Mouse (Mus musculus) gastrocnemius, adult 8-10 months (tissue): ENCODE data around the gene Tbx20. TPM values are rescaled to one million over a fixed set of nuclear protein-coding genes. Genes with fewer than 3 reads are reported as not detected.

Experiments
- DNase-seq, 2 experiments: peaks; one replicate each; pipeline ENCODE4 v3.0.0; 2022; ENCODE audit warnings: low spot score in 2 of 2
- total RNA-seq, 4 experiments: library from RNA; stranded (reverse); gene quantifications; 2 replicates each; pipeline ENCODE4 v1.2.4; 2022

The Tbx20 gene
- total RNA-seq, 4 experiments from 2014 or later = not detected

DNA sequence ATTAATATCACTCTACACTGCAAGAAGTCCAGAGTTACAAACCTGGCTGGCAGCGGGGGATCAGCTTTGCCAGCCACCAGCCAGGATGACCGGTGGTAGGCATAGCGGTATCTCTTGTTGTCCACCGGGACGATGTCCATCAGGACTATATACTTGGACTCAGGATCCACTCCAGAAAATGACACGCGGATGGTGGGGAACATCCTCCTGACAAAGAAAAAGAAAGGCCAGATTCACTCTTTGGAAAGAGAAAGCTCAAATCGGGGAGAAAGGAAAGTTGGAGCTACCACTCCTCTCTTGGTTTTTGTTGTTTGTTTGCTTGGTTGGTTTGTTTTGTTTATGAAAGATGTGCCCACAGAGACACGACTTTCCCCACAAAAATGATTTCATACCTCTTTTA, 4.5 kb downstream of the Tbx20 start:
- DNase-seq = no peak

DNA sequence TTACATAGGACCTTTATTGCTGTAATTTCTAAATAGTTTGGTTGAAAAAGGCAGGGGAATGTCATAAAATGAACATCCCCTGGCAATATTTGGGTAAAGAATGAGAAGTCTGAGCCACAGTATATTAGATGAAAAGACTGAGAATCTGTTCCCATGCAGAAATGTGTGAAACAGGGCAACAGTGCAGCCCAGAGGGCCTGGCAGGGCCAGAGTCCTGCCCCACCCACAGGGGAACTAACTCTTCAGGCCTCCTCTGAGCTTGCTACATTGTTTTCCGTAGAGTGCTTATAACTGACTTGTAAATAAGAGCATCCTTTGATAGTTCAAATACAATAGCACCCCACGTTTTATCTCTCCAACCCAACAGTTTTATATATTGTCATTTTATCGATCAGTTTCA, 7.0 kb downstream of the Tbx20 start:
- DNase-seq = no peak

DNA sequence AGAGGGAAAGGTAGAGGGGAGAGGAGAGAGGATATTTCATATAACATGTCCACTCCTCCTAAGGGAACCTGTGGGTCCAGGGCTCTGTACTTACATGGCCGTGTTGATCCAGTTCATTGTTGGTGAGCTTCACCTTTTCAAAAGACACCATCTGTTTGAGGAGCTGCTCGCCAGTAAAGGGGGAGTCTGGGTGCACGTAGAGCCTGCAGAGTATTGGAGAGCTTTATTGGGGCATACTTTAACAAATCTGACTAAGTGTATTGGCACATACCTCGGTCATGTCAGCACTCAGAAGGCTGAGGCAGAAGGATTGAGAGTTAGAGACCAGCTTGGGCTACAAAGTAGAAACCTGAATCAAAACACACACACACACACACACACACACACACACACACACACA, 8.5 kb downstream of the Tbx20 start:
- no peak for DNase-seq

DNA sequence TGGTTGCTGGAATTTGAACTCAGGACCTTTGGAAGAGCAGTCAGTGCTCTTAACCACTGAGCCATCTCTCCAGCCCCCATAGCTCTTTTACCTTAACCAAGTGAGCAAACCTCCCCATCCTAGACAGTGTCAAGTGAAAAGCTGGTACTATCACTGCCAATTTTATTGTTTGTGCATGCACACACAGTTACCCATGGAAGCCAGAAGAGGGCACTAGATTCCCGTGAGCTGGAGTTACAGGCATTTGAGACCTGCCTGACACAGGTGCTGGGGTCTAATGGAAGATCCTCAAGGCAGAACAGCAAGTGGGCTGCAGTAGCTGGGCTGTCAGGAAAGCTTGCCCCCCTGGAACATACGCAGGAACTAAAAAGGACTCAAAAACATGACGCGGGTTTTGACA, 13.6 kb downstream of the Tbx20 start:
- DNase-seq = no peak

DNA sequence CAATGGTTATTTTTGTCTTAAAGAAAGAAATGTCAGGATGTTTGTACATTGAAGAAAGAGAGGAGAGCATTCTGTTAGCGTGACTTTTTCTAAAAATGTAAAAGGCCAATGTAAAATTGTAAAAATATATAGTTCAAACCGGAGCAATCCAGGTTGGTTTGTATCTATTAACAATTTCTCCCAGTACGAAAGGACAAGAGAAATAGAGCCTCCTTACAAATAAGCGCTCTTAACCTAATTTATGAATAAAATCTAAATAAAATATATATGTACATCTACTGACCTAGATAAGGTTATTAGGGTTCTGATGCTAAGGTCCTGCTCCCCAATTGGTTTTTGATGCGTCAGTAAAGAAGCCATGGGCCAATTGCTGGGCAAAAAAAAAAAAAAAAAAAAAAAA, 29.1 kb downstream of the Tbx20 start:
- no peak for DNase-seq

DNA sequence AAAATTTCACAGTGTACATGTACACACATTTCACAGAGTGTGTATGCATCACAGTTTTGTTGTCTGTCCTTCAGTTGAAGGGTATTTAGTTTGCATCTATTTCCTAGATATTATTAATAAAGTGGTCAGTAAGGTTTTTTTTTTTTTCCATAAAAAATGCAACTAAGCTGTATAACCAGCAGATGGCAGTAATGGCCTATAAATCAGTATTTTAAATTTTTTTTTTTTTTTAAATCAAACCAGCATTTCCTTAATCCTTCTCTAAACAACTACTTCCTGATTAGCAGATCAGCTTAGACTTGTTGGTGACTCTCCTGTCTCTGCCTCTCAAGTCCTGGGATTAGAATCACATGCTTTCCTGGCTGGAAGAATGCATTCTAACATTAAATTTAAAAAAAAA, 72.9 kb downstream of the Tbx20 start:
- DNase-seq = no peak

DNA sequence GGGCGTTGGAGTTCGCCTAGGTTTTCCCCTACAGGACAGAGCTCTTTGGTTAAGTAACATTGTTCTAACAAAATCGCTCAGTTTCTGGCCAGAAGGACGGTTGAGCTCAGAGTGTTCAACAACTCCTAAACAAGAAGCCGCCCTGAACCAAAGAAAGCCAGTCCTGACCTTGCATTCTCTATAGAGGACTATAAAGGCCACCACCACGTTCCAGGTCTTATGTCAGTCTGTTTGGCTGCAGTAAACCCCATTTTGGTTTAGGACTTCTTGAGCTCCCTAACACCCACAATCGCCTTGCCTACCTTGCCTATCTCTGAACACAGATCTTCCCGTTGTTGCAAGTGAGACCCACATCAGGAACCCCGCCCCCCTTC, 77.7 kb downstream of the Tbx20 start:
- DNase-seq = no peak

DNA sequence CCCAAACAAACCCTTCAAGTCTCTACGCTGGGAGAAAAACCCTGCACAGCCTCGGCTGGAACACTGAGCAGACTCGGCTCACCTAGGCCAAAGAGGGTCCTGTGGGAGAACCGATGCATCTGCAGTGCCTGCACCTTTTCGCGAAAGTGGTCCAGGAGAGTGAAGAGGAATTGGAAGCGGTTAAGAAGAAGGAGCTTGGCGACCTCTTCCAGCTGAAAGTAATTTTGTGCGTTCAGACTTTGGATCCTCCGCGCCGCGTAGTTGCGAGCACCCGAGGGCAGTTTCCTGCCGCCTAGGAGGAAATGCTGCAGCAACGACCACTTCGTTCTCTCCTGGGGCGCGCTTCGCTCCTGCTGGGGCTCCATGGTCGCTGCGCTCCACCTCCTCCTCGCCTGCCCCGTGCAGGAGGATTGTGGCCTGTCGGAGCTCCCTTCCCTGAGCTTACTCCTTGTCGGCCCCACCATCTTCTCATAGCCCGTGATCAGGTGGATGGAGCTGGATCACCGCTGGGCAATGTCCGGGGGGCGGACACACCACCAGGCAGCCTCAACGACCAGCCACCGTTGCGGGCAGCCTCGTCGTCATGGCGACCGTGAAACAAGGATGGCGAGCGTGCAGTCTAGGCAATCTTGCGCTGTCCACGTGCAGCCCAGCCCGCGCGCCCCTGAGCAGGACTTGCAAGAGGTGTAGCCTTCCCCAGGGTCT, 78.3 kb downstream of the Tbx20 start, which contains the start of gene Dpy19l2:
Gene Dpy19l2, minus strand, starts transcription at position 594 of the 705 bp plus-strand sequence.
- DNase-seq = no peak

Other genes with a start within 250 kb of the Tbx20 start
- gene Cypt4, start 149.1 kb downstream of the Tbx20 start, total RNA-seq = not detected
- gene Dpy19l2, start 78.0 kb downstream of the Tbx20 start, total RNA-seq = not detected